Mouse (Mus musculus) heart, postnatal 0 days (tissue): ENCODE measurements around the gene Barx2.

Experiments
- CTCF ChIP-seq: IDR thresholded peaks from 2 replicates; pipeline ENCODE4 v1.5.1; 2016; ENCODE audit warnings: antibody characterized with exemption, control low read depth, low read depth
- EP300 ChIP-seq: IDR thresholded peaks from 2 replicates; pipeline ENCODE4 v1.6.1; 2016; ENCODE audit warnings: antibody characterized with exemption, low read depth

DNA sequence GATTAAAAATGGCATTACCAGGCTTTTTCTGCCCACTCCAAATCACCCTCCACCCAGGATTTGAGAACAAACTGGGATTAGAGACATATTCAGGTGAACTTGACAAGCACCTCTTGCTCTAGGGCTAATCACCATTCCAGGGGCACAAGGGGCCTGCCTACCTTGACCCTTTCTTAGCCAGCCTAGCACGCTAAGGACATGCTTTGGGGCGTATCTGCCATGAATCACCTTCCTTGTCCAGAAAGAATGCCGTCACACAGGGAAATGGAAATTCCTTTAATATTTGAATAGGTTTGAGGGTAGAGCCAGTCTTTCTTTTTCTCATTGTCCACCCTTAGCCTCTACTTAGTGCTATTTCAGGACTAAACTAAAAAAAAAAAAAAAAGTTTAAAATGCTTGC is 73.2 kb downstream of the Barx2 start:
- TF ChIP-seq EP300 (no peak), CTCF (no peak)
